Mouse (Mus musculus): ENCODE measurements around the gene Csf3r. TPM values are rescaled to one million over a fixed set of nuclear protein-coding genes. Genes with fewer than 3 reads are reported as not detected.

The Csf3r gene
- polyA plus RNA-seq, 1 experiment from 2014 or later: 0.42 TPM

- DNase-seq (ENCODE audit: low spot score) (no peak), ATAC-seq (replicated peaks; ENCODE audit: insufficient number of reproducible peaks, low FRiP score, low TSS enrichment, low read depth) (no peak)
- Histone ChIP-seq H3K4me1 (ENCODE audit: control insufficient read depth, insufficient read depth, low read length) (no peaks in the 10 kb centered on the region), H3K27ac (replicated peaks; ENCODE audit: low read depth, low read length) (no peak overlapping the region), H3K9me3 (replicated peaks; ENCODE audit: control insufficient read depth, low read length) (no peaks in the 10 kb centered on the region), H3K9ac (replicated peaks; ENCODE audit: low read length) (peak overlapping the region; percentile 51), H3K4me2 (ENCODE audit: low read depth, low read length) (peak overlapping the region; percentile 55), H3K4me3 (ENCODE audit: low read depth, low read length) (peak overlapping the region; percentile 42), H3K36me3 (replicated peaks; ENCODE audit: control insufficient read depth, insufficient read depth, low read depth, low read length) (peaks cover 4% of the 10 kb centered on the region), H3K27me3 (ENCODE audit: control insufficient read depth, insufficient read depth, low read length) (no peaks in the 10 kb centered on the region)
- WGBS: 42% methylated on average over 9 of the region's 9 CpGs
These were observed 34.6 kb downstream of the Csf3r start for GRCm38 (mm10) chr4:126058997-126059362.

- no peaks in the 10 kb centered on the region for H3K4me1 ChIP-seq (ENCODE audit: control insufficient read depth, insufficient read depth, low read length)
- no peak overlapping the region for H3K4me2 ChIP-seq (ENCODE audit: low read depth, low read length)
- no peak for ATAC-seq (replicated peaks; ENCODE audit: insufficient number of reproducible peaks, low FRiP score, low TSS enrichment, low read depth)
- H3K4me3 ChIP-seq (ENCODE audit: low read depth, low read length): no peak overlapping the region
- no peak overlapping the region for H3K9ac ChIP-seq (replicated peaks; ENCODE audit: low read length)
- no peaks in the 10 kb centered on the region for H3K27me3 ChIP-seq (ENCODE audit: control insufficient read depth, insufficient read depth, low read length)
- WGBS: 18% methylated on average over 1 of the region's 1 CpGs
- no peaks in the 10 kb centered on the region for H3K36me3 ChIP-seq (replicated peaks; ENCODE audit: control insufficient read depth, insufficient read depth, low read depth, low read length)
- H3K9me3 ChIP-seq (replicated peaks; ENCODE audit: control insufficient read depth, low read length): no peaks in the 10 kb centered on the region
- no peak for DNase-seq (ENCODE audit: low spot score)
- H3K27ac ChIP-seq (replicated peaks; ENCODE audit: low read depth, low read length): no peak overlapping the region
These were observed 38.5 kb downstream of the Csf3r start for GRCm38 (mm10) chr4:126062856-126063255.

GRCm38 (mm10) chr4:126065241-126065640 lies 40.9 kb downstream of the Csf3r start:
- Histone ChIP-seq H3K9ac (replicated peaks; ENCODE audit: low read length) (no peak overlapping the region), H3K9me3 (replicated peaks; ENCODE audit: control insufficient read depth, low read length) (no peaks in the 10 kb centered on the region), H3K36me3 (replicated peaks; ENCODE audit: control insufficient read depth, insufficient read depth, low read depth, low read length) (no peaks in the 10 kb centered on the region), H3K4me2 (ENCODE audit: low read depth, low read length) (no peak overlapping the region), H3K27me3 (ENCODE audit: control insufficient read depth, insufficient read depth, low read length) (no peaks in the 10 kb centered on the region), H3K4me1 (ENCODE audit: control insufficient read depth, insufficient read depth, low read length) (no peaks in the 10 kb centered on the region), H3K27ac (replicated peaks; ENCODE audit: low read depth, low read length) (no peak overlapping the region), H3K4me3 (ENCODE audit: low read depth, low read length) (no peak overlapping the region)
- DNase-seq (ENCODE audit: low spot score): no peak
- 87% methylated on average over 7 of the region's 7 CpGs for WGBS
- no peak for ATAC-seq (replicated peaks; ENCODE audit: insufficient number of reproducible peaks, low FRiP score, low TSS enrichment, low read depth)

GRCm38 (mm10) chr4:126067401-126068077 lies 43.2 kb downstream of the Csf3r start:
- H3K4me2 ChIP-seq (ENCODE audit: low read depth, low read length): no peak overlapping the region
- H3K9ac ChIP-seq (replicated peaks; ENCODE audit: low read length): no peak overlapping the region
- H3K36me3 ChIP-seq (replicated peaks; ENCODE audit: control insufficient read depth, insufficient read depth, low read depth, low read length): no peaks in the 10 kb centered on the region
- DNase-seq (ENCODE audit: low spot score) (no peak), ATAC-seq (replicated peaks; ENCODE audit: insufficient number of reproducible peaks, low FRiP score, low TSS enrichment, low read depth) (no peak)
- no peaks in the 10 kb centered on the region for H3K4me1 ChIP-seq (ENCODE audit: control insufficient read depth, insufficient read depth, low read length)
- no peaks in the 10 kb centered on the region for H3K9me3 ChIP-seq (replicated peaks; ENCODE audit: control insufficient read depth, low read length)
- no peaks in the 10 kb centered on the region for H3K27me3 ChIP-seq (ENCODE audit: control insufficient read depth, insufficient read depth, low read length)
- no peak overlapping the region for H3K27ac ChIP-seq (replicated peaks; ENCODE audit: low read depth, low read length)
- WGBS: 76% methylated on average over 15 of the region's 15 CpGs
- no peak overlapping the region for H3K4me3 ChIP-seq (ENCODE audit: low read depth, low read length)

GRCm38 (mm10) chr4:126068842-126069241 lies 44.5 kb downstream of the Csf3r start:
- Histone ChIP-seq H3K9ac (replicated peaks; ENCODE audit: low read length) (no peak overlapping the region), H3K4me3 (ENCODE audit: low read depth, low read length) (no peak overlapping the region), H3K36me3 (replicated peaks; ENCODE audit: control insufficient read depth, insufficient read depth, low read depth, low read length) (no peaks in the 10 kb centered on the region), H3K4me2 (ENCODE audit: low read depth, low read length) (no peak overlapping the region), H3K9me3 (replicated peaks; ENCODE audit: control insufficient read depth, low read length) (no peaks in the 10 kb centered on the region), H3K27ac (replicated peaks; ENCODE audit: low read depth, low read length) (no peak overlapping the region), H3K27me3 (ENCODE audit: control insufficient read depth, insufficient read depth, low read length) (no peaks in the 10 kb centered on the region), H3K4me1 (ENCODE audit: control insufficient read depth, insufficient read depth, low read length) (no peaks in the 10 kb centered on the region)
- ATAC-seq (replicated peaks; ENCODE audit: insufficient number of reproducible peaks, low FRiP score, low TSS enrichment, low read depth) (no peak), DNase-seq (ENCODE audit: low spot score) (no peak)
- 87% methylated on average over 6 of the region's 6 CpGs for WGBS

GRCm38 (mm10) chr4:126077833-126078232 lies 53.5 kb downstream of the Csf3r start:
- Histone ChIP-seq H3K4me3 (ENCODE audit: low read depth, low read length) (no peak overlapping the region), H3K4me2 (ENCODE audit: low read depth, low read length) (no peak overlapping the region), H3K27ac (replicated peaks; ENCODE audit: low read depth, low read length) (no peak overlapping the region), H3K36me3 (replicated peaks; ENCODE audit: control insufficient read depth, insufficient read depth, low read depth, low read length) (no peaks in the 10 kb centered on the region), H3K9me3 (replicated peaks; ENCODE audit: control insufficient read depth, low read length) (no peaks in the 10 kb centered on the region), H3K27me3 (ENCODE audit: control insufficient read depth, insufficient read depth, low read length) (no peaks in the 10 kb centered on the region), H3K4me1 (ENCODE audit: control insufficient read depth, insufficient read depth, low read length) (no peaks in the 10 kb centered on the region), H3K9ac (replicated peaks; ENCODE audit: low read length) (no peak overlapping the region)
- no peak for ATAC-seq (replicated peaks; ENCODE audit: insufficient number of reproducible peaks, low FRiP score, low TSS enrichment, low read depth)
- 80% methylated on average over 6 of the region's 6 CpGs for WGBS
- DNase-seq (ENCODE audit: low spot score): no peak

- H3K27ac ChIP-seq (replicated peaks; ENCODE audit: low read depth, low read length): no peak overlapping the region
- no peaks in the 10 kb centered on the region for H3K4me1 ChIP-seq (ENCODE audit: control insufficient read depth, insufficient read depth, low read length)
- no peak overlapping the region; the same call in 1 of the 2 replicates for H3K9ac ChIP-seq (replicated peaks; ENCODE audit: low read length)
- H3K9me3 ChIP-seq (replicated peaks; ENCODE audit: control insufficient read depth, low read length): no peaks in the 10 kb centered on the region
- no peak overlapping the region for H3K4me3 ChIP-seq (ENCODE audit: low read depth, low read length)
- DNase-seq (ENCODE audit: low spot score): no peak
- no peak for ATAC-seq (replicated peaks; ENCODE audit: insufficient number of reproducible peaks, low FRiP score, low TSS enrichment, low read depth)
- 79% methylated on average over 4 of the region's 4 CpGs for WGBS
- H3K4me2 ChIP-seq (ENCODE audit: low read depth, low read length): no peak overlapping the region
- H3K36me3 ChIP-seq (replicated peaks; ENCODE audit: control insufficient read depth, insufficient read depth, low read depth, low read length): no peaks in the 10 kb centered on the region
- no peaks in the 10 kb centered on the region for H3K27me3 ChIP-seq (ENCODE audit: control insufficient read depth, insufficient read depth, low read length)
These were observed 54.9 kb downstream of the Csf3r start for GRCm38 (mm10) chr4:126079266-126079665.

GRCm38 (mm10) chr4:126081601-126082000 lies 57.3 kb downstream of the Csf3r start:
- 88% methylated on average over 1 of the region's 1 CpGs for WGBS
- H3K4me3 ChIP-seq (ENCODE audit: low read depth, low read length): no peak overlapping the region

More at GRCm38 (mm10) chr4:126081601-126082000, 57.3 kb downstream of the Csf3r start:
- Histone ChIP-seq H3K4me2 (ENCODE audit: low read depth, low read length) (no peak overlapping the region), H3K4me1 (ENCODE audit: control insufficient read depth, insufficient read depth, low read length) (no peaks in the 10 kb centered on the region), H3K27ac (replicated peaks; ENCODE audit: low read depth, low read length) (no peak overlapping the region), H3K9ac (replicated peaks; ENCODE audit: low read length) (no peak overlapping the region), H3K9me3 (replicated peaks; ENCODE audit: control insufficient read depth, low read length) (no peaks in the 10 kb centered on the region), H3K27me3 (ENCODE audit: control insufficient read depth, insufficient read depth, low read length) (no peaks in the 10 kb centered on the region), H3K36me3 (replicated peaks; ENCODE audit: control insufficient read depth, insufficient read depth, low read depth, low read length) (no peaks in the 10 kb centered on the region)
- ATAC-seq (replicated peaks; ENCODE audit: insufficient number of reproducible peaks, low FRiP score, low TSS enrichment, low read depth) (no peak), DNase-seq (ENCODE audit: low spot score) (no peak)
